Comparison of ENCODE assay signal across 8 mouse cellular contexts in the genomic region with DNA sequence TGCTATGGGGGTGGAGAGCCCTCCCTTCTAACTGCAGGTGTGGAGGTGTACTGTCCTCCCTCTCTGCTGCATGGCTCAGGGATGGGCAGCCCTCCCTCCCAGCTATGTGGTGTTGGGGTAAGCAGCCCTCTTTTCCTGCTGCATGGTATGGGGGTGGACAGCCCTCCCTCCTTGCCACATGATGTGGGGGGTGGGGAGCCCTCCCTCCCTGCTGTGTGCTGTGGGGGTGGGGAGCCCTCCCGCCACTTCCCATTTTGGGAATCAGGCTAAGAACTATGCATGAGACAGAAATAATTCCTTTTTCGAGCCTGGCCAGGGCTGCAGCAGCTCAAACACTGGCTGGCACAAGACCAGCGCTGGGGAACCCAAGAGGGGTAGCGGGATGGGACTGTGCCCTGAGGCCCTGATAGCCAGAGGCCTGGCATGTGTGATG. TPM values are rescaled to one million over a fixed set of nuclear protein-coding genes. Genes with fewer than 3 reads are reported as not detected.
DNase-seq lines count a peak whose midpoint lies in the region; ATAC-seq lines count a peak whose summit lies in the region.

No protein-coding gene starts in this region.

- peaks cover 7% of the 10 kb centered on the region for H3K27me3 ChIP-seq in forebrain, embryonic 10.5 days (ENCODE audit: poor library complexity, severe bottlenecking)
- no peaks in the 10 kb centered on the region for H3K27me3 ChIP-seq in forebrain, embryonic 11.5 days (ENCODE audit: control insufficient read depth, insufficient read depth, low read length)
- H3K27me3 ChIP-seq in neural tube, embryonic 13.5 days: no peaks in the 10 kb centered on the region
- H3K27me3 ChIP-seq in neural tube, embryonic 15.5 days (replicated peaks): no peaks in the 10 kb centered on the region

- H3K36me3 ChIP-seq in forebrain, embryonic 10.5 days (replicated peaks): no peaks in the 10 kb centered on the region
- H3K36me3 ChIP-seq in forebrain, embryonic 11.5 days (ENCODE audit: control insufficient read depth, insufficient read depth, low read length): no peaks in the 10 kb centered on the region
- no peaks in the 10 kb centered on the region for H3K36me3 ChIP-seq in neural tube, embryonic 13.5 days
- no peaks in the 10 kb centered on the region for H3K36me3 ChIP-seq in neural tube, embryonic 15.5 days

- no peak overlapping the region for H3K9ac ChIP-seq in forebrain, embryonic 11.5 days (ENCODE audit: low read length)
- peak overlapping the region; percentile 45; the same call in 1 of the 2 replicates for H3K9ac ChIP-seq in neural tube, embryonic 13.5 days
- H3K9ac ChIP-seq in neural tube, embryonic 15.5 days (replicated peaks): no peak overlapping the region

- no peak for DNase-seq in forebrain, embryonic 10.5 days (ENCODE audit: extremely low spot score, low spot score)
- no peak for DNase-seq in forebrain, embryonic 11.5 days (ENCODE audit: low spot score)
- DNase-seq in left cerebral cortex, postnatal 36 days (ENCODE audit: low spot score in 2 of 2): peak; percentile 78 to 79
- DNase-seq in testis, postnatal 10 days (ENCODE audit: low spot score): peak; percentile 56
- DNase-seq in thymus, postnatal 4 days: no peak
- no peak for DNase-seq in adrenal gland, postnatal 10 days

- intact Hi-C loops in left cerebral cortex, postnatal 36 days (cut with DNase I): no loop called here

- H3K4me1 ChIP-seq in forebrain, embryonic 10.5 days: peaks cover 15% of the 10 kb centered on the region
- H3K4me1 ChIP-seq in forebrain, embryonic 11.5 days (replicated peaks; ENCODE audit: control insufficient read depth, insufficient read depth, low read length): no peaks in the 10 kb centered on the region
- H3K4me1 ChIP-seq in neural tube, embryonic 13.5 days (replicated peaks): peaks cover 16% of the 10 kb centered on the region
- H3K4me1 ChIP-seq in neural tube, embryonic 15.5 days: peaks cover 17% of the 10 kb centered on the region

- no peak overlapping the region for H3K4me3 ChIP-seq in forebrain, embryonic 10.5 days
- no peak overlapping the region for H3K4me3 ChIP-seq in forebrain, embryonic 11.5 days (ENCODE audit: low read depth, low read length)
- no peak overlapping the region for H3K4me3 ChIP-seq in neural tube, embryonic 13.5 days
- no peak overlapping the region for H3K4me3 ChIP-seq in neural tube, embryonic 15.5 days (replicated peaks)

- WGBS in forebrain, embryonic 10.5 days: 50% methylated on average over 4 of the region's 4 CpGs
- WGBS in forebrain, embryonic 11.5 days: 44% methylated on average over 4 of the region's 4 CpGs
- WGBS in neural tube, embryonic 13.5 days: 63% methylated on average over 4 of the region's 4 CpGs
- WGBS in neural tube, embryonic 15.5 days: 50% methylated on average over 4 of the region's 4 CpGs

- no peak overlapping the region for H3K4me2 ChIP-seq in forebrain, embryonic 11.5 days (ENCODE audit: low read depth, low read length, severe bottlenecking)
- H3K4me2 ChIP-seq in neural tube, embryonic 13.5 days: no peak overlapping the region
- no peak overlapping the region for H3K4me2 ChIP-seq in neural tube, embryonic 15.5 days

- 0 out of 2 replicates have a peak overlapping the region, but pooled peaks have one; percentile 1 for H3K27ac ChIP-seq in forebrain, embryonic 10.5 days
- H3K27ac ChIP-seq in forebrain, embryonic 11.5 days (ENCODE audit: low read depth, low read length): no peak overlapping the region
- no peak overlapping the region for H3K27ac ChIP-seq in neural tube, embryonic 13.5 days (replicated peaks)
- no peak overlapping the region for H3K27ac ChIP-seq in neural tube, embryonic 15.5 days (replicated peaks)

- no peak for ATAC-seq in forebrain, embryonic 11.5 days (replicated peaks; ENCODE audit: low FRiP score)
- no peak; the same call in 1 of the 2 replicates for ATAC-seq in neural tube, embryonic 13.5 days (ENCODE audit: low read depth)
- ATAC-seq in neural tube, embryonic 15.5 days (ENCODE audit: low FRiP score): no peak

- H3K9me3 ChIP-seq in forebrain, embryonic 10.5 days: peaks cover 10% of the 10 kb centered on the region; the same call in 1 of the 2 replicates
- no peaks in the 10 kb centered on the region; the same call in 1 of the 2 replicates for H3K9me3 ChIP-seq in forebrain, embryonic 11.5 days (ENCODE audit: control insufficient read depth, low read length)
- no peaks in the 10 kb centered on the region for H3K9me3 ChIP-seq in neural tube, embryonic 13.5 days
- H3K9me3 ChIP-seq in neural tube, embryonic 15.5 days (replicated peaks): no peaks in the 10 kb centered on the region

RNA-seq across cellular contexts. Expression of a gene that starts 34.4 kb away (rescaled TPM):
- polyA plus RNA-seq in forebrain, embryonic 10.5 days (2016; fragmentation: Nextera tagmentation; extraction: Ambion mirVana): 0.71 and 0.93 TPM in 2 replicates
- 0.73 and 0.85 TPM in 2 replicates for polyA plus RNA-seq in forebrain, embryonic 11.5 days (2014; fragmentation: Nextera tagmentation; extraction: Ambion mirVana)
- polyA plus RNA-seq in neural tube, embryonic 13.5 days (2015; fragmentation: Nextera tagmentation; extraction: Ambion mirVana): 2.2 and 3.1 TPM in 2 replicates
- 3.8 and 3.9 TPM in 2 replicates for polyA plus RNA-seq in neural tube, embryonic 15.5 days (2015; fragmentation: Nextera tagmentation; extraction: Ambion mirVana)
- 100 to 1,000 TPM; 217 to 219 TPM for total RNA-seq in left cerebral cortex, postnatal 36 days (2021)
- 10 to 100 TPM; 20.8 to 27.7 TPM for total RNA-seq in adrenal gland, postnatal 10 days (2021)

Comparison
In these comparisons a context has a peak if more than half of its experiments do, and no peak if none do; other contexts are left out.
1. DNase-seq: peak in left cerebral cortex, postnatal 36 days (2 of 2) and testis, postnatal 10 days (single experiment); none in forebrain, embryonic 10.5 days (single experiment), forebrain, embryonic 11.5 days (single experiment), thymus, postnatal 4 days (single experiment) and adrenal gland, postnatal 10 days (single experiment).